Comparison of ENCODE assay signal across 9 mouse cellular contexts in the genomic region with DNA sequence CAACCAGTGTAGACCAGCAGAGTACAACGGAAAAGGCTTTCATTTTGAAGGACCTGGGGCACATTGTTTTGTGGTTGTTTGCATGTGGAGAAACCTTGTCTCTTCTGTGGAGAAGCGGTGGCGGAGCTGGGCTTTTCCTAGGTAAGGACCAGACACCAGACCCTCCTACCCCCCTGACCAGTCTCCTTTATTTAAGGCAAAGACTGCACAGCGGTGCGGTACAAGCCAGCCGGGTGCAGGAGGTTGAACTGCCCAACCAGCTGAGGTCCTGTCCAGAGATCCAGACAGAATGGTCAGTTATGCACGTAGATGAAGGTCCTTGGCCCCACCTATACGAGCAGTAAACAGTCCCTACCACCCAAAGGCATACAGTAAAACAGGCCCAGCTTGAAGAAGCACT. TPM values are rescaled to one million over a fixed set of nuclear protein-coding genes. Genes with fewer than 3 reads are reported as not detected.
DNase-seq lines count a peak whose midpoint lies in the region; ATAC-seq and TF ChIP-seq lines count a peak whose summit lies in the region.
"Had no signal": no experiment of that assay in that cellular context is flagged by ENCODE, and none has a peak within 500 bp of the region (broad histone marks: within the 10 kb centered on the region; RNA-seq: fewer than 3 reads in every experiment).

No protein-coding gene starts in this region.

- DNase-seq in embryo, embryonic 10 days (ENCODE audit: low spot score): peak; percentile 23
- DNase-seq in embryo, embryonic 10.5 days (ENCODE audit: low spot score): no peak
- no peak for DNase-seq in lung, postnatal 0 days (ENCODE audit: low spot score)
- no peak for DNase-seq in lung, postnatal 14 days
- no peak for DNase-seq in layer of hippocampus, postnatal 36 days
- DNase-seq in ovary, adult 18-20 months (ENCODE audit: low spot score): no peak
- DNase-seq: cerebellum, adult 8-10 months had no signal

- no peaks in the 10 kb centered on the region for H3K9me3 ChIP-seq in lung, postnatal 0 days (ENCODE audit: low read length)
- H3K9me3 ChIP-seq in limb, embryonic 15.5 days: no peaks in the 10 kb centered on the region
- H3K9me3 ChIP-seq in stomach, embryonic 16.5 days (replicated peaks; ENCODE audit: control insufficient read depth, low read length): no peaks in the 10 kb centered on the region

- ATAC-seq in lung, postnatal 0 days: no peak
- ATAC-seq in limb, embryonic 15.5 days (ENCODE audit: insufficient number of reproducible peaks, low FRiP score, low TSS enrichment, low read depth): no peak
- no peak for ATAC-seq in stomach, embryonic 16.5 days (ENCODE audit: insufficient read depth, low FRiP score)

- TF ChIP-seq EP300 in lung, postnatal 0 days (IDR thresholded peaks at IDR 0.05): no peak

- H3K27ac ChIP-seq in lung, postnatal 0 days (ENCODE audit: low read length): no peak overlapping the region
- H3K27ac ChIP-seq in limb, embryonic 15.5 days: no peak overlapping the region
- no peak overlapping the region for H3K27ac ChIP-seq in stomach, embryonic 16.5 days (ENCODE audit: low read length)

- peaks cover 64% of the 10 kb centered on the region for H3K27me3 ChIP-seq in lung, postnatal 0 days (replicated peaks; ENCODE audit: insufficient read depth, low read length)
- H3K27me3 ChIP-seq in limb, embryonic 15.5 days: peaks cover 92% of the 10 kb centered on the region
- peaks cover 83% of the 10 kb centered on the region for H3K27me3 ChIP-seq in stomach, embryonic 16.5 days (ENCODE audit: control insufficient read depth, insufficient read depth, low read length)

- H3K4me2 ChIP-seq in lung, postnatal 0 days (replicated peaks; ENCODE audit: low read depth, low read length): peak overlapping the region; percentile 48
- peak overlapping the region; percentile 54 for H3K4me2 ChIP-seq in limb, embryonic 15.5 days
- peak overlapping the region; percentile 50; the same call in 1 of the 2 replicates for H3K4me2 ChIP-seq in stomach, embryonic 16.5 days (ENCODE audit: low read depth, low read length)

- no peaks in the 10 kb centered on the region for H3K4me1 ChIP-seq in lung, postnatal 0 days (ENCODE audit: insufficient read depth, low read depth, low read length)
- peaks cover 33% of the 10 kb centered on the region for H3K4me1 ChIP-seq in limb, embryonic 15.5 days
- peaks cover 13% of the 10 kb centered on the region for H3K4me1 ChIP-seq in stomach, embryonic 16.5 days (ENCODE audit: control insufficient read depth, insufficient read depth, low read length)

- no peak for TF ChIP-seq CTCF in lung, postnatal 0 days (IDR thresholded peaks at IDR 0.05)

- H3K4me3 ChIP-seq in lung, postnatal 0 days (ENCODE audit: low read depth, low read length): peak overlapping the region; percentile 28; the same call in 1 of the 2 replicates
- peak overlapping the region; percentile 37; the same call in 1 of the 2 replicates for H3K4me3 ChIP-seq in limb, embryonic 15.5 days
- H3K4me3 ChIP-seq in stomach, embryonic 16.5 days (replicated peaks; ENCODE audit: low read length): peak overlapping the region; percentile 36; the same call in 1 of the 2 replicates

- H3K9ac ChIP-seq in lung, postnatal 0 days (replicated peaks; ENCODE audit: low read depth): no peak overlapping the region
- H3K9ac ChIP-seq in limb, embryonic 15.5 days: no peak overlapping the region
- no peak overlapping the region for H3K9ac ChIP-seq in stomach, embryonic 16.5 days (ENCODE audit: low read length)

- 3% methylated on average over 8 of the region's 8 CpGs for WGBS in lung, postnatal 0 days
- 1% methylated on average over 8 of the region's 8 CpGs for WGBS in limb, embryonic 15.5 days
- 2% methylated on average over 8 of the region's 8 CpGs for WGBS in stomach, embryonic 16.5 days

- H3K36me3 ChIP-seq in lung, postnatal 0 days (ENCODE audit: insufficient read depth, low read length): no peaks in the 10 kb centered on the region
- no peaks in the 10 kb centered on the region for H3K36me3 ChIP-seq in limb, embryonic 15.5 days
- H3K36me3 ChIP-seq in stomach, embryonic 16.5 days (ENCODE audit: control insufficient read depth, insufficient read depth, low read length): no peaks in the 10 kb centered on the region

RNA-seq across cellular contexts. Expression of a gene that starts 2.4 kb away (rescaled TPM):
- polyA plus RNA-seq in lung, postnatal 0 days (2015; fragmentation: Nextera tagmentation; extraction: Ambion mirVana): not detected in 2 replicates
- 0.17 TPM in 1 of 2 replicates, not detected in the other for polyA plus RNA-seq in limb, embryonic 15.5 days (2015; fragmentation: Nextera tagmentation; extraction: Ambion mirVana)
- 0.15 and 0.44 TPM in 2 replicates for polyA plus RNA-seq in stomach, embryonic 16.5 days (2015; fragmentation: Nextera tagmentation; extraction: Ambion mirVana)
- not detected for total RNA-seq in layer of hippocampus, postnatal 36 days (2021)

RNA-seq across cellular contexts. Expression of a gene that starts 10.1 kb away (rescaled TPM):
- not detected in 2 replicates for polyA plus RNA-seq in lung, postnatal 0 days (2015; fragmentation: Nextera tagmentation; extraction: Ambion mirVana)
- polyA plus RNA-seq in limb, embryonic 15.5 days (2015; fragmentation: Nextera tagmentation; extraction: Ambion mirVana): 0.28 TPM in 1 of 2 replicates, not detected in the other
- polyA plus RNA-seq in stomach, embryonic 16.5 days (2015; fragmentation: Nextera tagmentation; extraction: Ambion mirVana): 1.4 and 1.9 TPM in 2 replicates
- not detected for total RNA-seq in layer of hippocampus, postnatal 36 days (2021)

RNA-seq across cellular contexts. Expression of a gene that starts 28.1 kb away (rescaled TPM):
- not detected in 2 replicates for polyA plus RNA-seq in lung, postnatal 0 days (2015; fragmentation: Nextera tagmentation; extraction: Ambion mirVana)
- not detected in 2 replicates for polyA plus RNA-seq in limb, embryonic 15.5 days (2015; fragmentation: Nextera tagmentation; extraction: Ambion mirVana)
- 0.06 and 0.20 TPM in 2 replicates for polyA plus RNA-seq in stomach, embryonic 16.5 days (2015; fragmentation: Nextera tagmentation; extraction: Ambion mirVana)
- 100 to 1,000 TPM; 194 to 207 TPM for total RNA-seq in layer of hippocampus, postnatal 36 days (2021)

RNA-seq across cellular contexts. Expression of a gene that starts 52.6 kb away (rescaled TPM):
- polyA plus RNA-seq in lung, postnatal 0 days (2015; fragmentation: Nextera tagmentation; extraction: Ambion mirVana): 2.0 and 2.3 TPM in 2 replicates
- not detected in 2 replicates for polyA plus RNA-seq in limb, embryonic 15.5 days (2015; fragmentation: Nextera tagmentation; extraction: Ambion mirVana)
- 0.05 and 0.07 TPM in 2 replicates for polyA plus RNA-seq in stomach, embryonic 16.5 days (2015; fragmentation: Nextera tagmentation; extraction: Ambion mirVana)
- 1 to 10 TPM; 1.5 to 1.8 TPM for total RNA-seq in layer of hippocampus, postnatal 36 days (2021)
